Mouse (Mus musculus): ENCODE results near the gene Ano5. TPM values are rescaled to one million over a fixed set of nuclear protein-coding genes. Genes with fewer than 3 reads are reported as not detected.

Ano5 gene
- polyA plus RNA-seq, 1 experiment from 2014 or later: 2.4 TPM

DNA sequence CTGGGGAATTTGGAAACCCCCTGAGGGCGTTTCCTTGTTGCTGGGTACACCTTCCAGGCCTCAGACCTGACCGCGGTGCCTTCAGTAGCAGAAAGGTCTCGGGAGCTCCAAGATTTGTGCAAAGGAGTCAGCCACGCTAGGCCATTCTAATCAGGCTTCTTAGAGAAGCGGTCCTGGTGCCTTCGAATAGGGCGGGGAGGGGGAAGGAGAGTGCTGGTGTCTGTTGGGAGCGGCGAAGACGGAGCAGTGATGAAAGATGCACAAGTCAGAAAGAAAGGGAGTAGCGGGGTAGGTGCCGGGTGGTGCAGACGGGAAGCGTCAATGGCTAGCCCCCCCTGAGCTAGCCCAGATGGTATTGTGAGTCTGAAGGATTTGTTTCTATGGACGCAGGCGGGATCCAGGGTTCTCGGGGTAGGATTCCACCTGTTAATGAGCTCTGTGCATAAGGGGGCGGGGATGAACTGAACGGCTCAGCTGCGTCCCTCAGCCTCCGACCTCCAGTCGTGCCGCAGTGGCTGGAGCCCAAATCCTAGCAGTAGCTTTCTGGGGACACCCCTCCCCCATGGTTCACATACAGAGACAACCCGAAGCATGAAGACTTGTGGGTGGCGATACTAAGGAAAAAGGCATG lies 116.3 kb downstream of the Ano5 start:
- DNase-seq (ENCODE audit: low spot score) (no peak), ATAC-seq (replicated peaks; ENCODE audit: low FRiP score, low read depth) (no peak)
- no peak overlapping the region for H3K27ac ChIP-seq
- 1% methylated on average over 26 of the region's 26 CpGs for WGBS
- peaks cover 62% of the 10 kb centered on the region for H3K27me3 ChIP-seq (ENCODE audit: insufficient read depth, low read length)
- no peaks in the 10 kb centered on the region for H3K9me3 ChIP-seq (replicated peaks; ENCODE audit: low read length)
- no peak overlapping the region for H3K4me3 ChIP-seq (replicated peaks; ENCODE audit: low read depth, low read length)
- no peaks in the 10 kb centered on the region for H3K36me3 ChIP-seq (ENCODE audit: insufficient read depth, low read length)
- TF ChIP-seq CTCF (IDR thresholded peaks at IDR 0.05; ENCODE audit: low read depth): no peak
- no peak overlapping the region for H3K4me2 ChIP-seq (ENCODE audit: low read length)
- H3K4me1 ChIP-seq (replicated peaks; ENCODE audit: insufficient read depth, low read length): no peaks in the 10 kb centered on the region
- no peak overlapping the region for H3K9ac ChIP-seq (ENCODE audit: low read depth, low read length)

DNA sequence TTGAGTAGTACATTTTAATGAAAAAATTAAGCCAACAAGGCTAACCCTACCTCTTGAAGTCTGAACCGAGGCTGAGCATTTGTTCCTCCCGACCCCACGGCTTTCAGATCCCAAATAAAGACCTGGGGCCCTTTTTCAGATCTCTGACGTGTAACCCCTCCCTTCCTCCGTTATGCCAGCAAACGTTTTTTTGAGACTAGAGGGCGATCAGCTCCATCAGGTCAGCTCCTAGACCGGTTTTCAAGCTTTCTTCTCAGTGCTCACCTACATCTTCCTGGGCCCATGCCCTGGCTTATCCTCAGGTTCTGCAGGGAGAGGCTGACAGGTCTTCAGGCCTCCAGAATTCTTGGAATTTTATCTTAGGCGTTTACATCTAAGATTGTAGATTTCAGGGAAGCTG lies 116.8 kb downstream of the Ano5 start:
- H3K4me1 ChIP-seq (replicated peaks; ENCODE audit: insufficient read depth, low read length): no peaks in the 10 kb centered on the region
- H3K36me3 ChIP-seq (ENCODE audit: insufficient read depth, low read length): no peaks in the 10 kb centered on the region
- no peak overlapping the region for H3K27ac ChIP-seq
- ATAC-seq (replicated peaks; ENCODE audit: low FRiP score, low read depth) (no peak), DNase-seq (ENCODE audit: low spot score) (no peak)
- no peak overlapping the region for H3K9ac ChIP-seq (ENCODE audit: low read depth, low read length)
- WGBS: 2% methylated on average over 9 of the region's 9 CpGs
- H3K4me3 ChIP-seq (replicated peaks; ENCODE audit: low read depth, low read length): no peak overlapping the region
- H3K27me3 ChIP-seq (ENCODE audit: insufficient read depth, low read length): peaks cover 61% of the 10 kb centered on the region
- H3K9me3 ChIP-seq (replicated peaks; ENCODE audit: low read length): no peaks in the 10 kb centered on the region
- H3K4me2 ChIP-seq (ENCODE audit: low read length): no peak overlapping the region
- TF ChIP-seq CTCF (IDR thresholded peaks at IDR 0.05; ENCODE audit: low read depth): no peak

- Histone ChIP-seq H3K27ac (no peak overlapping the region), H3K27me3 (ENCODE audit: insufficient read depth, low read length) (peaks cover 61% of the 10 kb centered on the region), H3K9ac (ENCODE audit: low read depth, low read length) (no peak overlapping the region), H3K9me3 (replicated peaks; ENCODE audit: low read length) (no peaks in the 10 kb centered on the region), H3K36me3 (ENCODE audit: insufficient read depth, low read length) (no peaks in the 10 kb centered on the region), H3K4me1 (replicated peaks; ENCODE audit: insufficient read depth, low read length) (no peaks in the 10 kb centered on the region), H3K4me3 (replicated peaks; ENCODE audit: low read depth, low read length) (no peak overlapping the region), H3K4me2 (ENCODE audit: low read length) (no peak overlapping the region)
- no peak for TF ChIP-seq CTCF (IDR thresholded peaks at IDR 0.05; ENCODE audit: low read depth)
- 3% methylated on average over 9 of the region's 9 CpGs for WGBS
- DNase-seq (ENCODE audit: low spot score) (no peak), ATAC-seq (replicated peaks; ENCODE audit: low FRiP score, low read depth) (no peak)
Measured at GRCm38 (mm10) chr7:51628349-51628748, 117.5 kb downstream of the Ano5 start.

DNA sequence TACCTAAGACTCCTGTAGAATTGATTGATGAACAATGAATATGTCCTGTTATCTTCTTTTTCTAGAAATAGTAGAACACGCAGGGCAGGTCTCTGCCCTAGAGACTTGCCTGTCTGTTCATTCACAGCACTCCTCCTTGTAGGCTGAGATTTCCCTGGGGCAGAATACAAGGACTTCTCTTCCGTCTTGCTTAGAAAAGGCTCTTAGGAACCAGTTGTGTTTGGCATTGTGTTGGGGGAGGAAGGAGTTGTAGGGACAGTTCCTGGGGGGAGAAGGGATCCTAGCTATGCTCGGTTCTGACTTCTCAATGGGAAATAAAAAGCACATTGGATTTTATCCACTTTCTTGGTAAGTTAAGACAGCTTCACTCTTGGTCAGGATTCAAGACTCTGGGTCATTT lies 118.4 kb downstream of the Ano5 start:
- Histone ChIP-seq H3K4me1 (replicated peaks; ENCODE audit: insufficient read depth, low read length) (no peaks in the 10 kb centered on the region), H3K9ac (ENCODE audit: low read depth, low read length) (no peak overlapping the region), H3K27ac (no peak overlapping the region), H3K4me2 (ENCODE audit: low read length) (no peak overlapping the region), H3K9me3 (replicated peaks; ENCODE audit: low read length) (no peaks in the 10 kb centered on the region), H3K27me3 (ENCODE audit: insufficient read depth, low read length) (peaks cover 52% of the 10 kb centered on the region), H3K4me3 (replicated peaks; ENCODE audit: low read depth, low read length) (no peak overlapping the region), H3K36me3 (ENCODE audit: insufficient read depth, low read length) (no peaks in the 10 kb centered on the region)
- WGBS: 8% methylated on average over 3 of the region's 3 CpGs
- ATAC-seq (replicated peaks; ENCODE audit: low FRiP score, low read depth) (no peak), DNase-seq (ENCODE audit: low spot score) (no peak)
- TF ChIP-seq CTCF (IDR thresholded peaks at IDR 0.05; ENCODE audit: low read depth): no peak

- peaks cover 33% of the 10 kb centered on the region for H3K27me3 ChIP-seq (ENCODE audit: insufficient read depth, low read length)
- DNase-seq (ENCODE audit: low spot score): no peak
- H3K4me3 ChIP-seq (replicated peaks; ENCODE audit: low read depth, low read length): no peak overlapping the region
- no peak for TF ChIP-seq CTCF (IDR thresholded peaks at IDR 0.05; ENCODE audit: low read depth)
- no peak overlapping the region for H3K4me2 ChIP-seq (ENCODE audit: low read length)
- WGBS: 63% methylated on average over 3 of the region's 3 CpGs
- no peak overlapping the region for H3K27ac ChIP-seq
- H3K4me1 ChIP-seq (replicated peaks; ENCODE audit: insufficient read depth, low read length): no peaks in the 10 kb centered on the region
- no peak overlapping the region for H3K9ac ChIP-seq (ENCODE audit: low read depth, low read length)
- no peak for ATAC-seq (replicated peaks; ENCODE audit: low FRiP score, low read depth)
- H3K9me3 ChIP-seq (replicated peaks; ENCODE audit: low read length): no peaks in the 10 kb centered on the region
- H3K36me3 ChIP-seq (ENCODE audit: insufficient read depth, low read length): no peaks in the 10 kb centered on the region
Measured at GRCm38 (mm10) chr7:51631171-51631570, 120.3 kb downstream of the Ano5 start.

- TF ChIP-seq CTCF (IDR thresholded peaks at IDR 0.05; ENCODE audit: low read depth): no peak
- 11% methylated on average over 9 of the region's 9 CpGs for WGBS
- Histone ChIP-seq H3K4me2 (ENCODE audit: low read length) (no peak overlapping the region), H3K4me1 (replicated peaks; ENCODE audit: insufficient read depth, low read length) (no peaks in the 10 kb centered on the region), H3K27me3 (ENCODE audit: insufficient read depth, low read length) (peaks cover 18% of the 10 kb centered on the region), H3K36me3 (ENCODE audit: insufficient read depth, low read length) (no peaks in the 10 kb centered on the region), H3K4me3 (replicated peaks; ENCODE audit: low read depth, low read length) (no peak overlapping the region), H3K9me3 (replicated peaks; ENCODE audit: low read length) (no peaks in the 10 kb centered on the region), H3K9ac (ENCODE audit: low read depth, low read length) (no peak overlapping the region), H3K27ac (no peak overlapping the region)
- ATAC-seq (replicated peaks; ENCODE audit: low FRiP score, low read depth): no peak
- no peak for DNase-seq (ENCODE audit: low spot score)
Measured at GRCm38 (mm10) chr7:51632543-51633229, 121.9 kb downstream of the Ano5 start.

Measured in kidney, postnatal 0 days (tissue).